Mouse (Mus musculus) bone marrow, adult 2 months (tissue): ENCODE results near the gene 9530068E07Rik.

Experiments
- CTCF ChIP-seq: fragments of 200-500 bp; IDR thresholded peaks from 2 replicates; pipeline ENCODE4 v1.5.1; 2011; ENCODE audit warnings: low read length, control low read depth; ENCODE audit not compliant: control insufficient read depth, insufficient read depth
- POLR2A ChIP-seq: fragments of 200-500 bp; IDR thresholded peaks from 2 replicates; pipeline ENCODE4 v1.6.1; 2011; ENCODE audit warnings: low read depth, mild to moderate bottlenecking, control low read depth, low read length, borderline replicate concordance; ENCODE audit not compliant: control insufficient read depth

GRCm38 (mm10) chr11:52437123-52437522, 40.9 kb downstream of the 9530068E07Rik start:
- TF ChIP-seq CTCF (no peak), POLR2A (no peak)
